ENCODE assay signal across 7 mouse cellular contexts in genomic region chr11:55098189-55098915, GRCm38 (mm10). TPM values are rescaled to one million over a fixed set of nuclear protein-coding genes. Genes with fewer than 3 reads are reported as not detected.
DNase-seq lines count a peak whose midpoint lies in the region; ATAC-seq and TF ChIP-seq lines count a peak whose summit lies in the region.

No protein-coding gene starts in this region.

- H3K4me1 ChIP-seq in lung, embryonic 15.5 days, result peaks cover 11% of the 10 kb centered on the region; the same call in 1 of the 2 replicates
- no peaks in the 10 kb centered on the region for H3K4me1 ChIP-seq in embryonic fibroblast, embryonic 13.5 days (ENCODE audit: control insufficient read depth, insufficient read depth, low read length)
- no peaks in the 10 kb centered on the region; the same call in 1 of the 2 replicates for H3K4me1 ChIP-seq in limb, embryonic 12.5 days (replicated peaks)

- peak overlapping the region; percentile 60 for H3K4me3 ChIP-seq in lung, embryonic 15.5 days
- H3K4me3 ChIP-seq in embryonic fibroblast, embryonic 13.5 days (ENCODE audit: insufficient read depth, low read length), result peak overlapping the region; percentile 42
- peak overlapping the region; percentile 53 for H3K4me3 ChIP-seq in limb, embryonic 12.5 days (replicated peaks)

- no peaks in the 10 kb centered on the region; the same call in 1 of the 2 replicates for H3K27me3 ChIP-seq in lung, embryonic 15.5 days
- H3K27me3 ChIP-seq in limb, embryonic 12.5 days, result no peaks in the 10 kb centered on the region; the same call in 1 of the 2 replicates

- ATAC-seq in lung, embryonic 15.5 days (ENCODE audit: borderline replicate concordance, extremely low read depth, low FRiP score, low TSS enrichment), result peak; percentile 49
- ATAC-seq in limb, embryonic 12.5 days (ENCODE audit: insufficient number of reproducible peaks, insufficient read depth, low FRiP score, low TSS enrichment, low read depth), result 0 out of 2 replicates have a peak, but pooled peaks have one; percentile 3

- H3K4me2 ChIP-seq in lung, embryonic 15.5 days, result peak overlapping the region; percentile 96
- peak overlapping the region; percentile 77 for H3K4me2 ChIP-seq in limb, embryonic 12.5 days

- H3K36me3 ChIP-seq in lung, embryonic 15.5 days, result no peaks in the 10 kb centered on the region
- no peaks in the 10 kb centered on the region for H3K36me3 ChIP-seq in limb, embryonic 12.5 days

- H3K27ac ChIP-seq in lung, embryonic 15.5 days, result peak overlapping the region; percentile 70
- H3K27ac ChIP-seq in embryonic fibroblast, embryonic 13.5 days (ENCODE audit: insufficient read depth, low read length), result no peak overlapping the region
- H3K27ac ChIP-seq in limb, embryonic 12.5 days, result no peak overlapping the region; the same call in 1 of the 2 replicates

- H3K9me3 ChIP-seq in lung, embryonic 15.5 days, result no peaks in the 10 kb centered on the region
- no peaks in the 10 kb centered on the region for H3K9me3 ChIP-seq in limb, embryonic 12.5 days

- no peak for TF ChIP-seq POLR2A in embryonic fibroblast, embryonic 13.5 days (IDR thresholded peaks at IDR 0.05; ENCODE audit: low read depth, low read length)

- TF ChIP-seq CTCF in embryonic fibroblast, embryonic 13.5 days (IDR thresholded peaks at IDR 0.05; ENCODE audit: borderline replicate concordance, insufficient read depth, low read length), result no peak

- WGBS in lung, embryonic 15.5 days, result 15% methylated on average over 24 of the region's 24 CpGs
- 16% methylated on average over 24 of the region's 24 CpGs for WGBS in limb, embryonic 12.5 days

- no peak for DNase-seq in lung, postnatal 14 days
- DNase-seq in retina, postnatal 1 day, result peak; percentile 12
- DNase-seq in gastrocnemius, adult 18-20 months (ENCODE audit: low spot score), result no peak
- no peak for DNase-seq in gastrocnemius, adult 8-10 months (ENCODE audit: low spot score in 2 of 2)

- H3K9ac ChIP-seq in lung, embryonic 15.5 days, result peak overlapping the region; percentile 48
- peak overlapping the region; percentile 63 for H3K9ac ChIP-seq in limb, embryonic 12.5 days (replicated peaks)

RNA-seq across cellular contexts. Expression of gene Gm2a, which starts 0.4 kb away (rescaled TPM):
- polyA plus RNA-seq in lung, embryonic 15.5 days (2015; fragmentation: Nextera tagmentation; extraction: Ambion mirVana), result 18.4 and 21.3 TPM in 2 replicates
- 16.9 and 20.6 TPM in 2 replicates for polyA plus RNA-seq in embryonic fibroblast, embryonic 13.5 days (2011; ENCODE audit: insufficient read length, low read depth, missing spikeins)
- 10.9 and 11.1 TPM in 2 replicates for polyA plus RNA-seq in limb, embryonic 12.5 days (2016; fragmentation: Nextera tagmentation; extraction: Ambion mirVana)
- 1 to 10 TPM; 8.2 TPM for total RNA-seq in gastrocnemius, adult 18-20 months (2021)
- 1 to 10 TPM; 6.2 to 9.2 (median 7.5) TPM for total RNA-seq in gastrocnemius, adult 8-10 months (2022)

RNA-seq across cellular contexts. Expression of gene Ccdc69, which starts 20.4 kb away (rescaled TPM):
- polyA plus RNA-seq in lung, embryonic 15.5 days (2015; fragmentation: Nextera tagmentation; extraction: Ambion mirVana), result 2.9 and 3.8 TPM in 2 replicates
- polyA plus RNA-seq in embryonic fibroblast, embryonic 13.5 days (2011; ENCODE audit: insufficient read length, low read depth, missing spikeins), result 0.43 and 0.61 TPM in 2 replicates
- polyA plus RNA-seq in limb, embryonic 12.5 days (2016; fragmentation: Nextera tagmentation; extraction: Ambion mirVana), result 0.24 and 0.29 TPM in 2 replicates
- total RNA-seq in gastrocnemius, adult 18-20 months (2021), result 1 to 10 TPM; 3.0 to 3.3 TPM
- total RNA-seq in gastrocnemius, adult 8-10 months (2022), result 1 to 10 TPM; 1.8 to 4.2 (median 3.3) TPM

RNA-seq across cellular contexts. Expression of gene Slc36a3, which starts 53.2 kb away (rescaled TPM):
- not detected in 2 replicates for polyA plus RNA-seq in lung, embryonic 15.5 days (2015; fragmentation: Nextera tagmentation; extraction: Ambion mirVana)
- polyA plus RNA-seq in embryonic fibroblast, embryonic 13.5 days (2011; ENCODE audit: insufficient read length, low read depth, missing spikeins), result not detected in 2 replicates
- not detected in 2 replicates for polyA plus RNA-seq in limb, embryonic 12.5 days (2016; fragmentation: Nextera tagmentation; extraction: Ambion mirVana)
- not detected for total RNA-seq in gastrocnemius, adult 18-20 months (2021)
- total RNA-seq in gastrocnemius, adult 8-10 months (2022), result not detected
